Mouse (Mus musculus) stomach, postnatal 0 days (tissue): ENCODE measurements at regions not wholly inside any gene's neighbourhood (a gene's known extent, or its start where the extent isn't known, plus 50 kb on each side); places are given as distances from the start of the nearest gene placed in this dataset.

ENCODE experiments used
- CTCF ChIP-seq: IDR thresholded peaks from 2 replicates; pipeline ENCODE4 v1.5.1; 2016; ENCODE audit warnings: antibody characterized with exemption, low read depth, mild to moderate bottlenecking, moderate library complexity
- EP300 ChIP-seq: optimal IDR thresholded peaks from 2 replicates; pipeline ENCODE3; 2016; ENCODE audit warnings: antibody characterized with exemption

DNA sequence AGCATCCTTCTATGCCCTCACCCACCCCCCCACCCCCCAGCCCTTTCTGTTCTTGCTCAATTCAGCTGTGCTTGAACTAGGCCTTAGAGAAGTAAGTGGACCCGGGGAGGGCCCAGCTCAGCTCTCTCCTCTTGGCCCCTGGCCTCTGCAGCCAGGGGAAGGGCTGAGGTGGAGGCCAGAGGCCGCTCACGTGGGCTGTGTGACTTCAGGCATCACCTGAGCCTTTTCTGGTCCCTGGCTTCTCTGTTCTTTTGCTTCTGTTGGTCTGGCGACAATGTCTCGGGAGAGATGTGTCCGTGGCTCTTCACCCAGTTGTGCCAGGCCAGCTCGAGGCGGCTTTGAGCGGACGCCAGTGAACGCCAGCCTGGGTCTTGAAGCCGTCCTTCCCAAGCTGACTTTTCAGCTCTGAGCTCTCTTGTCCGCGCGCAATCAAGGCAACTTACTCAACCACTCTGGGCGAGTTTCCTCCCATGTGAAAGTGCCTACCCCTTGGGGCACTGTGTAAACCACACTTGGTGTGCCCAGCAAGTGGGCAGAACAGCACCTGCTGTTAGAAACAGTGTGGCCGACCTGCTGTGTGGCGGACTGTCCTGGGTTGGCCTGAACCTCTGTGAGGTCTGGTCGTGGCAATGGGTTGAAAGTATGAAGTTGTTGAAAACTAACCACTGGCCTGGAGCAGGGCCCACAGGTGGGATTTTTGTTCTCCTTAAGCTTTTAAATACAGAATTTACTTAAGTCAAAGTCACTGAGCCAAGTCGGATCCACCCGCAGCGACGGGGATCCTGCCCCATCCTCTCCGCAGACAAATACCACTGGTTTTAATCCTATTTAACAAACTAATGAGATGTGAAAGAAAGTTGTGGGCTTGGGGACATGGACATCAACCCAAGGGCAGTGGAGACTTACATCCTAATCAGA, 86.9 kb upstream of the Tmem189 start:
- no peak for TF ChIP-seq CTCF
- no peak for TF ChIP-seq EP300
